Mouse (Mus musculus): ENCODE measurements at regions not wholly inside any gene's neighbourhood (a gene's known extent, or its start where the extent isn't known, plus 50 kb on each side); places are given as distances from the start of the nearest gene placed in this dataset.

- TF ChIP-seq EP300 (optimal IDR thresholded peaks at IDR 0.05) (no peak), CTCF (IDR thresholded peaks at IDR 0.05; ENCODE audit: low read depth) (no peak)
These were observed 202.8 kb upstream of the Adra1b start for GRCm38 (mm10) chr11:44103841-44104191.
